Mouse (Mus musculus) bone marrow macrophage, adult 2 months (primary cell): ENCODE measurements at regions not wholly inside any gene's neighbourhood (a gene's known extent, or its start where the extent isn't known, plus 50 kb on each side); places are given as distances from the start of the nearest gene placed in this dataset.

ENCODE experiments used
- CTCF ChIP-seq: IDR thresholded peaks from 2 replicates; pipeline ENCODE4 v1.5.1; 2012; ENCODE audit warnings: low read depth, mild to moderate bottlenecking, low read length, moderate library complexity
- POLR2A ChIP-seq: IDR thresholded peaks from 2 replicates; pipeline ENCODE4 v1.6.1; 2012; ENCODE audit warnings: mild to moderate bottlenecking, low read depth, low read length, borderline replicate concordance

GRCm38 (mm10) chr11:40850652-40851092 lies 95.6 kb upstream of the Ccng1 start:
- no peak for TF ChIP-seq CTCF
- no peak for TF ChIP-seq POLR2A
